Mouse (Mus musculus): ENCODE measurements at regions not wholly inside any gene's neighbourhood (a gene's known extent, or its start where the extent isn't known, plus 50 kb on each side); places are given as distances from the start of the nearest gene placed in this dataset.
"Not testable (repeated sequence)": the region's sequence is repeated elsewhere in the genome, so short reads cannot be mapped to it uniquely, and the experiment has no call there.

GRCm38 (mm10) chr9:43857988-43858387 lies 114.2 kb downstream of the Nectin1 start:
- DNase-seq = no peak

- no peak for DNase-seq
Observed at GRCm38 (mm10) chr9:43858761-43859160, 115.0 kb downstream of the Nectin1 start.

GRCm38 (mm10) chr9:43860264-43860663 lies 116.5 kb downstream of the Nectin1 start:
- no peak for DNase-seq

- no peak for DNase-seq
Observed at GRCm38 (mm10) chr9:43861375-43861774, 117.6 kb downstream of the Nectin1 start.

- not testable (repeated sequence) for DNase-seq
Observed at GRCm38 (mm10) chr9:43862034-43862433, 118.2 kb downstream of the Nectin1 start.

- DNase-seq = no peak
Observed at GRCm38 (mm10) chr9:43863609-43864397, 120.0 kb downstream of the Nectin1 start.

- DNase-seq = no peak
Observed at GRCm38 (mm10) chr9:43866802-43867201, 123.0 kb downstream of the Nectin1 start.

- no peak for DNase-seq
Observed at GRCm38 (mm10) chr9:43873841-43874240, 130.1 kb downstream of the Nectin1 start.

- DNase-seq = no peak
Observed at GRCm38 (mm10) chr9:43874332-43874731, 130.5 kb downstream of the Nectin1 start.

- DNase-seq = peak in 1 of 2 experiments; percentile 5
Observed at GRCm38 (mm10) chr9:43879220-43879968, 135.6 kb downstream of the Nectin1 start.

- DNase-seq = peak in 1 of 2 experiments; percentile 8
Observed at GRCm38 (mm10) chr9:43879969-43880396, 136.2 kb downstream of the Nectin1 start.

- no peak for DNase-seq
Observed at GRCm38 (mm10) chr9:43893086-43893485, 149.3 kb downstream of the Nectin1 start.

GRCm38 (mm10) chr9:43899239-43899638 lies 143.9 kb upstream of the Thy1 start:
- DNase-seq = no peak

- DNase-seq = no peak
Observed at GRCm38 (mm10) chr9:43908325-43908724, 134.9 kb upstream of the Thy1 start.

GRCm38 (mm10) chr9:43915015-43915414 lies 128.2 kb upstream of the Thy1 start:
- DNase-seq = no peak

GRCm38 (mm10) chr9:43917467-43917866 lies 125.7 kb upstream of the Thy1 start:
- no peak for DNase-seq

GRCm38 (mm10) chr9:43919010-43919409 lies 124.2 kb upstream of the Thy1 start:
- DNase-seq = no peak

- DNase-seq = peak; percentile 77 to 87
Observed at GRCm38 (mm10) chr9:43920053-43920754, 123.0 kb upstream of the Thy1 start.

- DNase-seq = no peak
Observed at GRCm38 (mm10) chr9:43922231-43922630, 121.0 kb upstream of the Thy1 start.

GRCm38 (mm10) chr9:43923088-43923487 lies 120.1 kb upstream of the Thy1 start:
- no peak for DNase-seq

- DNase-seq = peak; percentile 19 to 30
Observed at GRCm38 (mm10) chr9:43924795-43925194, 118.4 kb upstream of the Thy1 start.

- no peak for DNase-seq
Observed at GRCm38 (mm10) chr9:43929312-43930036, 113.7 kb upstream of the Thy1 start.

GRCm38 (mm10) chr9:43930037-43930404 lies 113.2 kb upstream of the Thy1 start:
- DNase-seq = no peak
